Mouse (Mus musculus) spleen, adult 2 months (tissue): ENCODE data around the gene Olfr311. TPM values are rescaled to one million over a fixed set of nuclear protein-coding genes. Genes with fewer than 3 reads are reported as not detected.

Experiments used
- DNase-seq, 2 experiments: peaks; one replicate each; pipeline versions ENCODE4 v3.0.0 to v3.0.0-alpha.2; 2012 to 2021; ENCODE audit warnings: low spot score in 2 of 2, low read depth in 1 of 2
- H3K27ac ChIP-seq: fragments of 200-500 bp; 2 replicates; pipeline ENCODE4 v1.5.1; 2012; ENCODE audit warnings: low read length, inconsistent platforms; ENCODE audit not compliant: insufficient read depth
- H3K27me3 ChIP-seq: fragments of 200-500 bp; 2 replicates; pipeline ENCODE4 v1.6.1; 2012; ENCODE audit warnings: mild to moderate bottlenecking, moderate library complexity, low read length, inconsistent platforms; ENCODE audit not compliant: control insufficient read depth, insufficient read depth
- H3K36me3 ChIP-seq: fragments of 200-500 bp; 2 replicates; pipeline ENCODE4 v1.6.1; 2012; ENCODE audit warnings: mild to moderate bottlenecking, low read length, inconsistent platforms; ENCODE audit not compliant: control insufficient read depth, insufficient read depth
- H3K4me1 ChIP-seq: fragments of 200-500 bp; 2 replicates; pipeline ENCODE4 v1.6.1; 2011; ENCODE audit warnings: inconsistent platforms; ENCODE audit not compliant: control insufficient read depth, insufficient read depth, insufficient read length
- H3K4me3 ChIP-seq: fragments of 200-500 bp; 2 replicates; pipeline ENCODE4 v1.5.1; 2011; ENCODE audit warnings: mild to moderate bottlenecking, inconsistent platforms; ENCODE audit not compliant: insufficient read depth, insufficient read length; ENCODE audit errors: extremely low read depth
- CTCF ChIP-seq: fragments of 200-500 bp; IDR thresholded peaks from 2 replicates; pipeline ENCODE4 v1.5.1; 2011; ENCODE audit warnings: mild to moderate bottlenecking, inconsistent platforms; ENCODE audit not compliant: insufficient read depth, insufficient read length, insufficient replicate concordance; ENCODE audit errors: extremely low read depth
- POLR2A ChIP-seq: fragments of 200-500 bp; IDR thresholded peaks from 2 replicates; pipeline ENCODE4 v1.6.1; 2011; ENCODE audit warnings: low read depth, low read length, inconsistent platforms
- WGBS: fragments of 180-500 bp; shearing (Covaris S2); methylation state at CpG from one replicate; pipeline ENCODE4 v1.1.7; 2018; 5-methylcytosine and 5-hydroxymethylcytosine counted together
- polyA plus RNA-seq: library from polyadenylated mRNA; depleted of rRNA; stranded (reverse); fragments of >200 nt; gene quantifications from 2 replicates; pipeline ENCODE4 v1.2.3, GENCODE M21; 2012; rRNA removed

Olfr311 gene
- polyA plus RNA-seq, 1 experiment: not detected

- no peak for DNase-seq
- H3K4me3 ChIP-seq: peak overlapping the region; percentile 73; the same call in 1 of the 2 replicates
- WGBS: 78% methylated on average over 6 of the region's 6 CpGs
Measured at GRCm38 (mm10) chr11:58867954-58868330, 28.9 kb downstream of the Olfr311 start.

GRCm38 (mm10) chr11:58870961-58871360, 31.9 kb downstream of the Olfr311 start:
- DNase-seq: no peak
- no peak overlapping the region for H3K27ac ChIP-seq
- H3K4me3 ChIP-seq: no peak overlapping the region
- no peaks in the 10 kb centered on the region for H3K27me3 ChIP-seq
- TF ChIP-seq POLR2A (no peak), CTCF (no peak)
- H3K36me3 ChIP-seq: peaks cover 3% of the 10 kb centered on the region
- H3K4me1 ChIP-seq: peaks cover 6% of the 10 kb centered on the region
- WGBS: 92% methylated on average over 4 of the region's 4 CpGs

More at GRCm38 (mm10) chr11:58867954-58868330, 28.9 kb downstream of the Olfr311 start:
- TF ChIP-seq POLR2A (no peak), CTCF (no peak)
- Histone ChIP-seq H3K4me1 (peaks cover 6% of the 10 kb centered on the region), H3K36me3 (peaks cover 3% of the 10 kb centered on the region), H3K27ac (no peak overlapping the region), H3K27me3 (no peaks in the 10 kb centered on the region)

GRCm38 (mm10) chr11:58883756-58884155, 44.7 kb downstream of the Olfr311 start:
- WGBS: 38% methylated on average over 8 of the region's 8 CpGs
- H3K4me3 ChIP-seq: no peak overlapping the region
- H3K27ac ChIP-seq: no peak overlapping the region
- H3K27me3 ChIP-seq: no peaks in the 10 kb centered on the region
- TF ChIP-seq CTCF (no peak), POLR2A (no peak)
- no peak for DNase-seq
- H3K4me1 ChIP-seq: no peaks in the 10 kb centered on the region
- H3K36me3 ChIP-seq: peaks cover 12% of the 10 kb centered on the region

GRCm38 (mm10) chr11:58890511-58890910, 51.5 kb downstream of the Olfr311 start:
- no peaks in the 10 kb centered on the region for H3K27me3 ChIP-seq
- no peak for DNase-seq
- peaks cover 30% of the 10 kb centered on the region for H3K36me3 ChIP-seq
- H3K27ac ChIP-seq: no peak overlapping the region
- WGBS: 87% methylated on average over 10 of the region's 10 CpGs
- no peaks in the 10 kb centered on the region for H3K4me1 ChIP-seq
- H3K4me3 ChIP-seq: no peak overlapping the region
- no peak for TF ChIP-seq POLR2A
- no peak for TF ChIP-seq CTCF

Other genes starting within 250 kb of the Olfr311 start
- gene Olfr324, start 244.1 kb upstream of the Olfr311 start, polyA plus RNA-seq: not detected in 2 replicates
- not detected in 2 replicates for gene 2210407C18Rik, start 223.2 kb upstream of the Olfr311 start, polyA plus RNA-seq
- gene Olfr323, start 208.8 kb upstream of the Olfr311 start, polyA plus RNA-seq: not detected in 2 replicates
- 4.6 and 8.9 TPM in 2 replicates for gene Trim58, start 198.8 kb upstream of the Olfr311 start, polyA plus RNA-seq
- gene Olfr322, start 180.5 kb upstream of the Olfr311 start, polyA plus RNA-seq: 0.21 TPM in 1 of 2 replicates, not detected in the other
- not detected in 2 replicates for gene Olfr320, start 158.2 kb upstream of the Olfr311 start, polyA plus RNA-seq
- not detected in 2 replicates for gene Olfr319, start 140.1 kb upstream of the Olfr311 start, polyA plus RNA-seq
- gene Olfr318, start 115.2 kb upstream of the Olfr311 start, polyA plus RNA-seq: not detected in 2 replicates
- gene Olfr317, start 100.0 kb upstream of the Olfr311 start, polyA plus RNA-seq: not detected in 2 replicates
- gene Olfr316, start 86.5 kb upstream of the Olfr311 start, polyA plus RNA-seq: not detected in 2 replicates
- not detected in 2 replicates for gene Olfr315, start 66.1 kb upstream of the Olfr311 start, polyA plus RNA-seq
- gene Olfr314, start 56.3 kb upstream of the Olfr311 start, polyA plus RNA-seq: not detected in 2 replicates
- not detected in 2 replicates for gene Fam183b, start 37.3 kb upstream of the Olfr311 start, polyA plus RNA-seq
- gene Olfr313, start 24.3 kb upstream of the Olfr311 start, polyA plus RNA-seq: not detected in 2 replicates
- not detected in 2 replicates for gene Olfr312, start 10.0 kb upstream of the Olfr311 start, polyA plus RNA-seq
- 2.6 and 2.9 TPM in 2 replicates for gene Gm12258, start 7.9 kb downstream of the Olfr311 start, polyA plus RNA-seq
- gene 2810021J22Rik, start 28.0 kb downstream of the Olfr311 start, polyA plus RNA-seq: 1.7 and 4.0 TPM in 2 replicates
- gene Zfp39, start 65.0 kb downstream of the Olfr311 start, polyA plus RNA-seq: 1.2 and 1.3 TPM in 2 replicates
- gene Btnl10, start 78.7 kb downstream of the Olfr311 start, polyA plus RNA-seq: 14.6 and 14.9 TPM in 2 replicates
- 157 and 230 TPM in 2 replicates for gene Rnf187, start 99.7 kb downstream of the Olfr311 start, polyA plus RNA-seq
- 13.2 and 21.2 TPM in 2 replicates for gene Hist3h2ba, start 109.7 kb downstream of the Olfr311 start, polyA plus RNA-seq
- gene Hist3h2a, start 115.4 kb downstream of the Olfr311 start, polyA plus RNA-seq: 14.8 and 20.0 TPM in 2 replicates
- gene Trim17, start 115.4 kb downstream of the Olfr311 start, polyA plus RNA-seq: 0.06 and 0.23 TPM in 2 replicates
- gene Trim11, start 138.8 kb downstream of the Olfr311 start, polyA plus RNA-seq: 55.6 and 62.0 TPM in 2 replicates